Mouse (Mus musculus): ENCODE measurements around the gene Snrpb2. TPM values are rescaled to one million over a fixed set of nuclear protein-coding genes. Genes with fewer than 3 reads are reported as not detected.
A peak's percentile ranks its signal among the peaks of the same experiment; 100 is the strongest.

Snrpb2 gene
- polyA plus RNA-seq, 1 experiment: 21.0 TPM

DNA sequence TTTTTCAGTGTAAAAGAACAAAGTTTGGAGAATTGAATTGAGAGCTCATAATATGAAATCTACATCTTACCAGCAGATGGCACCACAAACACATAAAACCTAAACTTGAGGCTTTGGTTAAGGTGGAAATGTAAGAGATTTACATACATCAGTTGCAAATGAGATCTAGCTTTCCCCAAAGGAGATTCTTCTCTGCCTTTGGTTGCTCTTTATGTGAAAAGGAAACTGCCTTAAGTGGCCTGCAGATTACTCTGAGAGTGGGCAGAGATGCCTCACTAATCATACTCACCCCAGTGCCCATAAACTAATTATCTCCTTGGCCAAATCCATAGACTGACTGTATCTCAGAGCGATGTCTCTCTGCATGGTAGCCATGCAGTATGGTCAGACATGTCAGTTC lies 51.0 kb downstream of the Snrpb2 start:
- Histone ChIP-seq H3K27me3 (ENCODE audit: control insufficient read depth, insufficient read depth, low read length) (no peaks in the 10 kb centered on the region), H3K4me3 (replicated peaks; ENCODE audit: insufficient read depth, low read depth, low read length) (no peak overlapping the region), H3K4me1 (ENCODE audit: control insufficient read depth, insufficient read depth, low read length) (peaks cover 9% of the 10 kb centered on the region), H3K27ac (ENCODE audit: insufficient read depth, low read length) (no peak overlapping the region)
- TF ChIP-seq CTCF (IDR thresholded peaks at IDR 0.05; ENCODE audit: borderline replicate concordance, insufficient read depth, low read depth, low read length) (peak; percentile 56; the same call in 1 of the 2 replicates), POLR2A (IDR thresholded peaks at IDR 0.05; ENCODE audit: borderline replicate concordance, insufficient read depth, low read length) (no peak)
- WGBS: 56% methylated on average over 1 of the region's 1 CpGs
- DNase-seq: peak; percentile 35 to 57

DNA sequence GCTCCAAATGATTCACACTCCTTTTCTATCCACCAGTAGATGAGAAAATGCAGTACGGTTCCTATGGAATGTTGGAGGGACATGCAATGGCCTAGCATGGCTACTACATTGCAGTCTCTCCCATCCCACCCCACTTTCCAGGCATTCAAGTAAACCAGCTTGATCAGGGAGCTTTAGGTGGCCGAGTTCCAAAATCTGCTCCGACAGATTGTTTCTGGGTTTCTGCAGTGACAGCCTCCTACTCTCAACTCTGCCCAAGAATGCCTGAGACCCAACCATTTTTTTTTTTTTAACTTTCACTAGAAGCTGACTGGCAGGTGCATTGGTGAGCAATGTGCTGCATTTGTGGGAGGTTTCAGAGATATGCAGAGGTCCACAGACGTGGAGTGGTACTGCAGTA lies 51.9 kb downstream of the Snrpb2 start:
- TF ChIP-seq POLR2A (IDR thresholded peaks at IDR 0.05; ENCODE audit: borderline replicate concordance, insufficient read depth, low read length) (no peak), CTCF (IDR thresholded peaks at IDR 0.05; ENCODE audit: borderline replicate concordance, insufficient read depth, low read depth, low read length) (no peak)
- WGBS: 43% methylated on average over 4 of the region's 4 CpGs
- H3K27me3 ChIP-seq (ENCODE audit: control insufficient read depth, insufficient read depth, low read length): no peaks in the 10 kb centered on the region
- peak; percentile 59 to 66 for DNase-seq
- H3K27ac ChIP-seq (ENCODE audit: insufficient read depth, low read length): no peak overlapping the region
- no peak overlapping the region for H3K4me3 ChIP-seq (replicated peaks; ENCODE audit: insufficient read depth, low read depth, low read length)
- H3K4me1 ChIP-seq (ENCODE audit: control insufficient read depth, insufficient read depth, low read length): peaks cover 9% of the 10 kb centered on the region

DNA sequence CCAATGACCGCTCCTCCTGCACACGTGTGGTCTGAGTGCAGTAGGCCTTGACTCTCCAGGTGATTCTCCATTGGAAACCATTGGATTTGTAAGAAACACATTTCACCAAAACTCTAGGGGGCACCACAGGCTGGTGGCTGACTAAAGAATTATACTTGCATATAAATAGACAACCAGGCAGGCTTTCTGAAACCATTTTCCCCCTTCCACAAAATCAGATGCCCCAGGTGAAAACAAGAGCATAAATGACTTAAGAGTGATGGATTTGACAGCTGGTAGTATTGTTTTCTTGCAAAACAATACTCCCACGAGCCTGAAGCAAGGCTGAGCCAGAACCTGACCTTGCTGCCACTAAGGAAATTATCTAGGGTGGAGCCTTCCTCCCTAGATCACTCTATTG lies 54.6 kb downstream of the Snrpb2 start:
- H3K4me1 ChIP-seq (ENCODE audit: control insufficient read depth, insufficient read depth, low read length): peaks cover 9% of the 10 kb centered on the region
- no peak overlapping the region for H3K27ac ChIP-seq (ENCODE audit: insufficient read depth, low read length)
- H3K27me3 ChIP-seq (ENCODE audit: control insufficient read depth, insufficient read depth, low read length): no peaks in the 10 kb centered on the region
- TF ChIP-seq POLR2A (IDR thresholded peaks at IDR 0.05; ENCODE audit: borderline replicate concordance, insufficient read depth, low read length) (no peak), CTCF (IDR thresholded peaks at IDR 0.05; ENCODE audit: borderline replicate concordance, insufficient read depth, low read depth, low read length) (no peak)
- 62% methylated on average over 3 of the region's 3 CpGs for WGBS
- H3K4me3 ChIP-seq (replicated peaks; ENCODE audit: insufficient read depth, low read depth, low read length): no peak overlapping the region
- DNase-seq: peak; percentile 27 to 40

DNA sequence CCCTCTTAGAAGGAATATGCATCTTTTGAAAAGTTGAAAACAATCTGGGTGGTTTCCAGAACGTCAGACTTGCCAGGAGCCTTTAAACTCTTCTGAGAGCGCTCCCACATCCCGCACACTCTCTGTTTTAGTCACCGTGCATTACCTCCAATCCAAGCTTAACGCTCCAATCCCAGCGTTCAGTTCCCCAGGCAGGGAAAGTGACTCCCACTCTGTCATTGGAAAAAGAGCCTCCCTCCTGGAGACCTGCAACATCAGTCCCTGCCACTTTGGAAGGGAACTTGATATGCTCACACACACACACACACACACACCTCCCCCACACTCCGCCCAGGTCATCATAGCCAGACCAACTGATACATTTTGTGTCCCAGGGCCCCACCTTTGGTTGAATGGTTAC lies 55.4 kb downstream of the Snrpb2 start:
- no peaks in the 10 kb centered on the region for H3K27me3 ChIP-seq (ENCODE audit: control insufficient read depth, insufficient read depth, low read length)
- peaks cover 9% of the 10 kb centered on the region for H3K4me1 ChIP-seq (ENCODE audit: control insufficient read depth, insufficient read depth, low read length)
- no peak overlapping the region for H3K4me3 ChIP-seq (replicated peaks; ENCODE audit: insufficient read depth, low read depth, low read length)
- TF ChIP-seq CTCF (IDR thresholded peaks at IDR 0.05; ENCODE audit: borderline replicate concordance, insufficient read depth, low read depth, low read length) (no peak), POLR2A (IDR thresholded peaks at IDR 0.05; ENCODE audit: borderline replicate concordance, insufficient read depth, low read length) (no peak)
- no peak for DNase-seq
- H3K27ac ChIP-seq (ENCODE audit: insufficient read depth, low read length): no peak overlapping the region
- WGBS: 79% methylated on average over 7 of the region's 7 CpGs

Other genes with a start within 250 kb of the Snrpb2 start
- 7.5 and 8.0 TPM in 2 replicates for gene Kif16b, start 161.5 kb upstream of the Snrpb2 start, polyA plus RNA-seq (2012; rRNA removed)
- gene Otor, start 15.4 kb downstream of the Snrpb2 start, polyA plus RNA-seq (2012; rRNA removed): not detected in 2 replicates

All from cerebellum, adult 2 months (tissue).